Mouse (Mus musculus) hematopoietic stem cell, adult 5-6 weeks (primary cell): ENCODE results near the gene Them7. TPM values are rescaled to one million over a fixed set of nuclear protein-coding genes. Genes with fewer than 3 reads are reported as not detected.
A peak's percentile ranks its signal among the peaks of the same experiment; 100 is the strongest.

Experiments used
- ATAC-seq, 2 experiments: fragments of 125-278 bp in 1 of 2; replicated peaks in 1 of 2; 2 replicates each; pipeline ENCODE4 v1.8.0; 2016 to 2017; ENCODE audit warnings: inconsistent platforms in 2 of 2, mild to moderate bottlenecking in 2 of 2, moderate number of reproducible peaks in 2 of 2, low read depth in 1 of 2, moderate TSS enrichment in 1 of 2; ENCODE audit not compliant: low FRiP score in 2 of 2, poor library complexity in 2 of 2, severe bottlenecking in 2 of 2, insufficient read depth in 1 of 2, low TSS enrichment in 1 of 2
- total RNA-seq: library from RNA; stranded (forward); fragments of 172-1452, 232-1000 nt; gene quantifications from 2 replicates; pipeline ENCODE4 v1.2.3, GENCODE M21; 2017

Them7 gene
- total RNA-seq, result 5.4 and 5.6 TPM in 2 replicates

GRCm38 (mm10) chr2:105224134-105224986 is at the start of gene Them7:
Gene Them7, plus strand, starts transcription at chr2:105224320.
- ATAC-seq, result peak; percentile 47 to 56

DNA sequence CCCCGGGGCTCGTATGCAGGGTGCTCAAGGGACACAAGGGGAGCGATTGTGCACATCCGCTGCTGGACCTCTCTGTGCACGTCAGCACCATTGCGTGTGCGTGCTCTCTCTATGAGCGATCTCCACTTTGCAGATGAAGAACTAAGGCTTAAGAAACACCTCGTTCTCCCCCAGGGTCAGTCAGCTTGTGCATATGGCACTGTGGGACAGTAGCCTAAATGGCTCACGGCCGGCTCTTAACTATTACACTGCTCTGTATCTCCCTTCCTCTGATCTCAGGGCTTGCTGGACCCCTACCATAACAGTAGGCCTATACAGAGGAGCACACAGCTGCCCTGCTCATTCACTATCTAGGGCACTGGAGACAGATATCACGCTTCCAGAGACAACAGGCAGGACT is 45.2 kb upstream of the Them7 start:
- no peak for ATAC-seq

- no peak for ATAC-seq
Measured at GRCm38 (mm10) chr2:105182501-105182900, 41.6 kb upstream of the Them7 start.

DNA sequence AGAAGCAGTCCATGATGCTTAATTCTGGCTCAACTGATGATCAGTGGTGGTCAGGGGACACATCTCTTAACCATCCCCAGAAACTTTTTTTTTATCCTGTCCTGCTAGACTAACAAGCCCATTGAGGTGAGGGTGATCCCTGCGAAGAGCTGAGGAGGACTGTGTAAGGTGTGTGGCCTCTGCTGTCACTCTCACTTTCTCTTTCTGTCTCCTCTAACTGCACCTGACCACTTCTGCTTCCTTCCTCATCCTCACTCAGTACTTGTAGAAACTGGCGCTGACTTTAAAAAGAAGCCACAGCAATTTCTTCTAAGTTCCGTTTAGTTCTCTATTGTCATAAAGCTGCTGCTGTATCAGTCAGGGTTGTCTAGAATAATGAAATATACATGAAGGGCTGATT is 39.0 kb upstream of the Them7 start:
- peak; percentile 63 to 68 for ATAC-seq

GRCm38 (mm10) chr2:105185768-105186529 is 38.2 kb upstream of the Them7 start:
- no peak for ATAC-seq

GRCm38 (mm10) chr2:105186591-105186990 is 37.5 kb upstream of the Them7 start:
- no peak for ATAC-seq

- peak; percentile 29 to 52; a peak in 1 of 4 replicates for ATAC-seq
Measured at GRCm38 (mm10) chr2:105188182-105188581, 35.9 kb upstream of the Them7 start.

DNA sequence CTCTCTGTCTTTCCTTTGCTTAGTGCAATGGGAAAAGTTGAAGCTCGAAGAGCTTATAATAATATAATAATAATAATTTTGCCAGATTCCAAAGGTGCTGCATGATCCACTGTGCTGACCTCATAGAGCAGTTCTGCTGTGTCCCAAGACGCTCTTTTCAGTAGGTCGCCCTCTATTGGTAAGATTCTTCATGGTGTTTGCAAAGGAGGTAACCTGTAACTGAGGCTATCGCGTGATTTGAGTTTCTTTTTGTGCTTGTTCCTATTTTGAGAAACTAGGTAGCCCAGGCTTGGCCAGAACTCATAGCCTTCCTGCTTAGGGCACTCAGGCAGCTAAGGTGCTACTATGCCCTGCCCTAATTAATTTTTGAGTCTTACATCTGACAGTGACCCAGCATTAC is 34.8 kb upstream of the Them7 start:
- ATAC-seq, result peak; percentile 42 to 46; a peak in 2 of 4 replicates

GRCm38 (mm10) chr2:105200152-105200551 is 24.0 kb upstream of the Them7 start:
- ATAC-seq, result no peak

DNA sequence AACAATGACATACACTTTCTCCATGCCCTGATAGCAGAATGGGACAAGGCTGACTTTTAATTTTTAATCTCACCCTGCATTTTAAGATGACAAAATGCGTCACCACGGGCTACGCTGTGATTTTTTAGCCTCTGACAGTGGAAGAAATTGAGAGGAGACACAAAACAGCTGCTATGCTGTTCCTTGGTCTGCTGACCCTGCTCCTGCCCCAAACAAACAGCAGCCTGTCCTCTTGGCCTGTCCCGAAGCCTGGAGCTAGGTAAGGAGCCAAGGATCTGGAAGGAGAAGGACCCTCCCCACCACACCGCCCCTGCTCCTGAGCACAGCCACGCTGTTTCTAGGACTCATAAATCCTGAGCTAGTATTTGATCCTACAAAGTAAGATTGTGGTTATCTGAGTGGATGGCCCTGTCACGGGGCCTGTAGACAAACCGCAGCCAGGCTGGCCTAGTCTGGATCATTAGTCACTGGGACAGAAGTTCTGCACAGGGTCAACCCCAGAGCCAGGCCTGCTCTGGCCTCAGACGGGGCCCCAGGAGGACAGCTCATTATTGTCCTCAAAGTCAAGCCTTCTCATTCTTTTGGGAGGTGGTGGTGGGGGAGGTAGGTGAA is 17.5 kb upstream of the Them7 start:
- no peak for ATAC-seq

GRCm38 (mm10) chr2:105212839-105213238 is 11.3 kb upstream of the Them7 start:
- ATAC-seq, result no peak

- ATAC-seq, result no peak
Measured at GRCm38 (mm10) chr2:105215914-105216313, 8.2 kb upstream of the Them7 start.

- ATAC-seq, result peak; percentile 15 to 42; a peak in 2 of 4 replicates
Measured at GRCm38 (mm10) chr2:105219229-105219628, 4.9 kb upstream of the Them7 start.

DNA sequence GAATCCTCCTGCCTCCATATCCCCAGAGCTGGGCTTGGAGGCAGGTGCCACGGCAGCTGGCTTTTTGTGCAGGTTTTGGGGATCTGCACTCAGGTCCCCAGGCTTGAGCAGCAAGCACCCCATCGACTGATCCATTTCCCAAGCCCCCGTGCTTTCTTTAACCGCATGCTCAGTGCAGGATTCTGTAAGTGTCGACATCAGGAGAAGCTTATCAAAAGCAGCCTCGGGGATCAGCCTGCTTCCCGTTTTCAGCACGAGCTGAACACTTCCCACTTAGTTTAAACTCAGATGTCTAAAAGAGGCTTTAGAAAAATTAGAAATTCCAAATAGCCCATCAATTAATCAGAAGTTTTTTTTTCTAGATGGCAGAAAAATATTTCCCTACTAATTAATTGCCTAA is 4.5 kb upstream of the Them7 start:
- peak; percentile 3 to 19; a peak in 1 of 4 replicates for ATAC-seq

DNA sequence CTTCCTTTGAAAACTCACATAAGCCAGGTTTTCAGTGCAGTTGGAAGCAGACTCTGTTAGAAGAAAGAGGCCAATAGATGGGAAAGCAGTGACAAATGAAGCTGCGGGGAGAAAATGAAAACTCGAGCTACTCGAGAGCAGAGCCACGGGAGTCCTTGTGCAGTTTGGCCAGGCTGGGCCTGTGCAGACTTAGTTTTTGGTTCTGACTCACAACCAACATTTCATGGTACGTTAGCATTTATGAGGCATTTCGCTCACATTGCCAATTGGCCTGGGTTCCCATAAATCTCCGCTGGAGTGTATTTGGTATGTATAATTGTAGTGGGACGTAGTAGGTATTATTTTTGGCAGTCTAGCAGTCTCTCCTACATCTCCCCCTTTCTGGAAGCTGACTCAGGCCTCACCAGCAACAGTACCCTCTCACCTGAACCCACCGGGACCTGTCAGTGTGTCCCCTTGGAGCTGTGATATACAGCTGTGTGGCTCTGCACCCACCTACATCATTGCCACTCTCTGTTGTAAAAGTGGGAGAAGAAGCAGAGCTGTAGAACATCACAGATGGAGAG is 3.3 kb upstream of the Them7 start:
- ATAC-seq, result no peak

DNA sequence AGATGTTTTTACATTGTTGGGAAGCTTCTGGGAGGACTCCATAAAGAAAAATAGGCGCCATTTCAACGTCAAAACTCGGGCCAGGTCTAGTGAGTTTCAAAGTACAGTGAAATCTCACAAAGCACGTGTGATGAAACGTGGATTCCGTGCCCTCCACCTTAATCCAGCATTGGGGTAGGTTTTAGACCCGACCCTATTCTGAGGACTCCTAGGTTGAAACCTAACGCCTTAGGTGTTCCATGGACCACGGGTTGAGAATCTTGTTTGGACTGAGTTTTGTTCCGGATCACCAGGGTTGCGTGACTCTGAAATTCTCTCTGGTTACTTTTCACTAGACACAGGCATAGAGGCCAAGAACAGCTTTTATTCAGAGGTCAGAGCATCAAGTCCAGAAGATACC is 514 bp upstream of the Them7 start:
- ATAC-seq, result no peak

GRCm38 (mm10) chr2:105224987-105225375 is 861 bp downstream of the Them7 start:
- peak; percentile 79 to 83 for ATAC-seq
